Mouse (Mus musculus): Measurements from ENCODE around the gene Vps8. TPM values are rescaled to one million over a fixed set of nuclear protein-coding genes. Genes with fewer than 3 reads are reported as not detected.

Gene Vps8
- polyA plus RNA-seq, 1 experiment, result 9.1 TPM

- no peaks in the 10 kb centered on the region for H3K79me2 ChIP-seq (ENCODE audit: control insufficient read depth, insufficient read depth)
- H3ac ChIP-seq (ENCODE audit: control insufficient read depth, insufficient read length, low read depth), result no peak overlapping the region
- TF ChIP-seq USF1 (IDR thresholded peaks at IDR 0.05; ENCODE audit: low read depth) (no peak), CEBPB (IDR thresholded peaks at IDR 0.05; ENCODE audit: low read depth) (no peak), MAX (IDR thresholded peaks at IDR 0.05) (no peak), MYOG (IDR thresholded peaks at IDR 0.05; ENCODE audit: control insufficient read depth, extremely low read depth, insufficient read length) (no peak), FOSL1 (IDR thresholded peaks at IDR 0.05; ENCODE audit: insufficient read depth, low read length, poor library complexity, severe bottlenecking) (no peak), MYOD1 (IDR thresholded peaks at IDR 0.05; ENCODE audit: control insufficient read depth, insufficient read length, low read depth) (no peak), CTCF (IDR thresholded peaks at IDR 0.05; ENCODE audit: control insufficient read depth, insufficient read depth, insufficient read length) (no peak)
- no peaks in the 10 kb centered on the region for H3K79me3 ChIP-seq (ENCODE audit: low read depth)
- no peaks in the 10 kb centered on the region for H3K27me3 ChIP-seq (ENCODE audit: control insufficient read depth, insufficient read depth, insufficient read length)
- no peak overlapping the region for H3K4me3 ChIP-seq (ENCODE audit: insufficient read depth, poor library complexity, severe bottlenecking)
- no peaks in the 10 kb centered on the region for H3K36me3 ChIP-seq (ENCODE audit: control insufficient read depth, insufficient read depth)
Observed at GRCm38 (mm10) chr16:21627248-21627647, 204.3 kb downstream of the Vps8 start.

- Histone ChIP-seq H3K27me3 (ENCODE audit: control insufficient read depth, insufficient read depth, insufficient read length) (no peaks in the 10 kb centered on the region), H3K4me3 (ENCODE audit: insufficient read depth, poor library complexity, severe bottlenecking) (no peak overlapping the region), H3K79me3 (ENCODE audit: low read depth) (no peaks in the 10 kb centered on the region), H3K36me3 (ENCODE audit: control insufficient read depth, insufficient read depth) (no peaks in the 10 kb centered on the region), H3ac (ENCODE audit: control insufficient read depth, insufficient read length, low read depth) (no peak overlapping the region), H3K79me2 (ENCODE audit: control insufficient read depth, insufficient read depth) (no peaks in the 10 kb centered on the region)
- no peak for TF ChIP-seq CEBPB (IDR thresholded peaks at IDR 0.05; ENCODE audit: low read depth)
- no peak for TF ChIP-seq USF1 (IDR thresholded peaks at IDR 0.05; ENCODE audit: low read depth)
- no peak for TF ChIP-seq CTCF (IDR thresholded peaks at IDR 0.05; ENCODE audit: control insufficient read depth, insufficient read depth, insufficient read length)
- no peak for TF ChIP-seq FOSL1 (IDR thresholded peaks at IDR 0.05; ENCODE audit: insufficient read depth, low read length, poor library complexity, severe bottlenecking)
- no peak for TF ChIP-seq MAX (IDR thresholded peaks at IDR 0.05)
- no peak for TF ChIP-seq MYOG (IDR thresholded peaks at IDR 0.05; ENCODE audit: control insufficient read depth, extremely low read depth, insufficient read length)
- no peak for TF ChIP-seq MYOD1 (IDR thresholded peaks at IDR 0.05; ENCODE audit: control insufficient read depth, insufficient read length, low read depth)
Observed at GRCm38 (mm10) chr16:21628061-21628591, 205.2 kb downstream of the Vps8 start.

GRCm38 (mm10) chr16:21630614-21631013 lies 207.7 kb downstream of the Vps8 start:
- no peaks in the 10 kb centered on the region for H3K36me3 ChIP-seq (ENCODE audit: control insufficient read depth, insufficient read depth)
- H3K79me3 ChIP-seq (ENCODE audit: low read depth), result no peaks in the 10 kb centered on the region
- H3ac ChIP-seq (ENCODE audit: control insufficient read depth, insufficient read length, low read depth), result no peak overlapping the region
- H3K79me2 ChIP-seq (ENCODE audit: control insufficient read depth, insufficient read depth), result no peaks in the 10 kb centered on the region
- TF ChIP-seq CTCF (IDR thresholded peaks at IDR 0.05; ENCODE audit: control insufficient read depth, insufficient read depth, insufficient read length), result no peak
- TF ChIP-seq FOSL1 (IDR thresholded peaks at IDR 0.05; ENCODE audit: insufficient read depth, low read length, poor library complexity, severe bottlenecking), result no peak
- TF ChIP-seq MYOD1 (IDR thresholded peaks at IDR 0.05; ENCODE audit: control insufficient read depth, insufficient read length, low read depth), result no peak
- no peak for TF ChIP-seq MAX (IDR thresholded peaks at IDR 0.05)
- TF ChIP-seq CEBPB (IDR thresholded peaks at IDR 0.05; ENCODE audit: low read depth), result no peak
- TF ChIP-seq USF1 (IDR thresholded peaks at IDR 0.05; ENCODE audit: low read depth), result no peak
- no peak for TF ChIP-seq MYOG (IDR thresholded peaks at IDR 0.05; ENCODE audit: control insufficient read depth, extremely low read depth, insufficient read length)
- H3K4me3 ChIP-seq (ENCODE audit: insufficient read depth, poor library complexity, severe bottlenecking), result no peak overlapping the region
- H3K27me3 ChIP-seq (ENCODE audit: control insufficient read depth, insufficient read depth, insufficient read length), result no peaks in the 10 kb centered on the region

- TF ChIP-seq MYOG (IDR thresholded peaks at IDR 0.05; ENCODE audit: control insufficient read depth, extremely low read depth, insufficient read length), result no peak
- peak; percentile 88 for TF ChIP-seq MYOD1 (IDR thresholded peaks at IDR 0.05; ENCODE audit: control insufficient read depth, insufficient read length, low read depth)
- peak; percentile 28 for TF ChIP-seq FOSL1 (IDR thresholded peaks at IDR 0.05; ENCODE audit: insufficient read depth, low read length, poor library complexity, severe bottlenecking)
- H3ac ChIP-seq (ENCODE audit: control insufficient read depth, insufficient read length, low read depth), result no peak overlapping the region
- H3K36me3 ChIP-seq (ENCODE audit: control insufficient read depth, insufficient read depth), result no peaks in the 10 kb centered on the region
- H3K27me3 ChIP-seq (ENCODE audit: control insufficient read depth, insufficient read depth, insufficient read length), result no peaks in the 10 kb centered on the region
- H3K4me3 ChIP-seq (ENCODE audit: insufficient read depth, poor library complexity, severe bottlenecking), result no peak overlapping the region
- H3K79me3 ChIP-seq (ENCODE audit: low read depth), result no peaks in the 10 kb centered on the region
- no peaks in the 10 kb centered on the region for H3K79me2 ChIP-seq (ENCODE audit: control insufficient read depth, insufficient read depth)
Observed at GRCm38 (mm10) chr16:21631815-21632222, 208.9 kb downstream of the Vps8 start.

GRCm38 (mm10) chr16:21634460-21634859 lies 211.5 kb downstream of the Vps8 start:
- Histone ChIP-seq H3K36me3 (ENCODE audit: control insufficient read depth, insufficient read depth) (no peaks in the 10 kb centered on the region), H3K4me3 (ENCODE audit: insufficient read depth, poor library complexity, severe bottlenecking) (no peak overlapping the region), H3K79me2 (ENCODE audit: control insufficient read depth, insufficient read depth) (no peaks in the 10 kb centered on the region), H3K27me3 (ENCODE audit: control insufficient read depth, insufficient read depth, insufficient read length) (no peaks in the 10 kb centered on the region), H3K79me3 (ENCODE audit: low read depth) (no peaks in the 10 kb centered on the region), H3ac (ENCODE audit: control insufficient read depth, insufficient read length, low read depth) (no peak overlapping the region)
- TF ChIP-seq USF1 (IDR thresholded peaks at IDR 0.05; ENCODE audit: low read depth), result no peak
- TF ChIP-seq FOSL1 (IDR thresholded peaks at IDR 0.05; ENCODE audit: insufficient read depth, low read length, poor library complexity, severe bottlenecking), result no peak
- TF ChIP-seq MAX (IDR thresholded peaks at IDR 0.05), result no peak
- no peak for TF ChIP-seq MYOG (IDR thresholded peaks at IDR 0.05; ENCODE audit: control insufficient read depth, extremely low read depth, insufficient read length)
- TF ChIP-seq CEBPB (IDR thresholded peaks at IDR 0.05; ENCODE audit: low read depth), result no peak
- TF ChIP-seq MYOD1 (IDR thresholded peaks at IDR 0.05; ENCODE audit: control insufficient read depth, insufficient read length, low read depth), result no peak
- TF ChIP-seq CTCF (IDR thresholded peaks at IDR 0.05; ENCODE audit: control insufficient read depth, insufficient read depth, insufficient read length), result no peak

Measured in C2C12 (cell line).